Mouse (Mus musculus) duodenum, adult 2 months (tissue): Measurements from ENCODE around the gene Gm21680. TPM values are rescaled to one million over a fixed set of nuclear protein-coding genes. Genes with fewer than 3 reads are reported as not detected.

Experiments used
- polyA plus RNA-seq: library from polyadenylated mRNA; depleted of rRNA; stranded (reverse); fragments of >200 nt; gene quantifications from 2 replicates; pipeline ENCODE4 v1.2.3, GENCODE M21; 2012; ENCODE audit warnings: low replicate concordance; rRNA removed

Gm21680 gene
- not detected in 2 replicates for polyA plus RNA-seq

DNA sequence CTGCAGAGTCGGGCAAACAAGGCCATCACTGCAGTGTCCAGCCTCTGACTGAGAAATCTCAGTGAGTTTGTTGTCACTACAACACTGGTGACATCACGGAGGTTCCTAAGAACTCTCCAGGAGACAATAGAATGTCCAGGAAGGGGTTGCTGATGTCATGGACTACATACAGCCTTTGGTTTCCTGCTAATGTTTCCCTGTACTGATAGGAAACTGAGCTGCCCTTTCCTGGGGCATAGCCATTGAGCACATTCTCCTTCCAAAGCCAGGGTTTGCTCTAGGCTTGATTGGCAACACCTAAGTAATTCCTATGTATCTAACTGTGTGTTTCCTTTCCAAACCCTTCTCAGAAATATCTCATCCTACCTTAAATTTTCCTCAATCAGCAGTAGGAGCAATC lies at the start of gene Gm21680:
TSS of gene Gm21680 (minus strand) at position 101 of the 400 bp plus-strand sequence.

DNA sequence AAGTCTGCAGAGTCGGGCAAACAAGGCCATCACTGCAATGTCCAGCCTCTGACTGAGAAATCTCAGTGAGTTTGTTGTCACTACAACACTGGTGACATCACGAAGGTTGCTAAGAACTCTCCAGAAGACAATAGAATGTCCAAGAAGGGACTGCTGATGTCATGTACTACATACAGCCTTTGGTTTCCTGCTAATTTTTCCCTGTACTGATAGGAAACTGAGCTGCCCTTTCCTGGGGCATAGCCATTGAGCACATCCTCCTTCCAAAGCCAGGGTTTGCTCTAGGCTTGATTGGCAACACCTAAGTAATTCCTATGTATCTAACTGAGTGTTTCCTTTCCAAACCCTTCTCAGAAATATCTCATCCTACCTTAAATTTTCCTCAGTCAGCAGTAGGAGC lies 32.2 kb upstream of the Gm21680 start, which contains the start of gene Gm1979:
TSS of gene Gm1979 (minus strand) at position 101 of the 400 bp plus-strand sequence.

GRCm38 (mm10) chr5:25988550-25988949 lies 16.1 kb upstream of the Gm21680 start, which contains the start of gene Gm21698:
TSS of gene Gm21698 (minus strand) at chr5:25988650.

DNA sequence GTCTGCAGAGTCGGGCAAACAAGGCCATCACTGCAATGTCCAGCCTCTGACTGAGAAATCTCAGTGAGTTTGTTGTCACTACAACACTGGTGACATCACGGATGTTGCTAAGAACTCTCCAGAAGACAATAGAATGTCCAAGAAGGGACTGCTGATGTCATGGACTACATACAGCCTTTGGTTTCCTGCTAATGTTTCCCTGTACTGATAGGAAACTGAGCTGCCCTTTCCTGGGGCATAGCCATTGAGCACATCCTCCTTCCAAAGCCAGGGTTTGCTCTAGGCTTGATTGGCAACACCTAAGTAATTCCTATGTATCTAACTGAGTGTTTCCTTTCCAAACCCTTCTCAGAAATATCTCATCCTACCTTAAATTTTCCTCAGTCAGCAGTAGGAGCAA lies 18.1 kb downstream of the Gm21680 start, which contains the start of gene Gm21671:
TSS of gene Gm21671 (minus strand) at position 101 of the 400 bp plus-strand sequence.

DNA sequence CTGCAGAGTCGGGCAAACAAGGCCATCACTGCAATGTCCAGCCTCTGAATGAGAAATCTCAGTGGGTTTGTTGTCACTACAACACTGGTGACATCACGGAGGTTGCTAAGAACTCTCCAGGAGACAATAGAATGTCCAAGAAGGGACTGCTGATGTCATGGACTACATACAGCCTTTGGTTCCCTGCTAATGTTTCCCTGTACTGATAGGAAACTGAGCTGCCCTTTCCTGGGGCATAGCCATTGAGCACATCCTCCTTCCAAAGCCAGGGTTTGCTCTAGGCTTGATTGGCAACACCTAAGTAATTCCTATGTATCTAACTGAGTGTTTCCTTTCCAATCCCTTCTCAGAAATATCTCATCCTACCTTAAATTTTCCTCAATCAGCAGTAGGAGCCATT lies 30.2 kb downstream of the Gm21680 start, which contains the start of gene Gm21663:
TSS of gene Gm21663 (minus strand) at position 101 of the 400 bp plus-strand sequence.

Other genes with a start within 250 kb of the Gm21680 start
- 0.06 and 0.07 TPM in 2 replicates for gene Actr3b, start 212.7 kb downstream of the Gm21680 start, polyA plus RNA-seq
- not detected in 2 replicates for gene Gm21663, start 30.3 kb downstream of the Gm21680 start, polyA plus RNA-seq
- gene Gm21671, start 18.2 kb downstream of the Gm21680 start, polyA plus RNA-seq = not detected in 2 replicates
- not detected in 2 replicates for gene Gm21698, start 16.0 kb upstream of the Gm21680 start, polyA plus RNA-seq
- gene Gm1979, start 32.1 kb upstream of the Gm21680 start, polyA plus RNA-seq = not detected in 2 replicates
- not detected in 2 replicates for gene Gm5862, start 50.3 kb upstream of the Gm21680 start, polyA plus RNA-seq
- gene Speer4a, start 66.9 kb upstream of the Gm21680 start, polyA plus RNA-seq = not detected in 2 replicates
- gene Gm7347, start 85.9 kb upstream of the Gm21680 start, polyA plus RNA-seq = not detected in 2 replicates
- gene Gm10471, start 116.6 kb upstream of the Gm21680 start, polyA plus RNA-seq = not detected in 2 replicates
- not detected in 2 replicates for gene 5031410I06Rik, start 132.7 kb upstream of the Gm21680 start, polyA plus RNA-seq
- gene Gm10220, start 148.8 kb upstream of the Gm21680 start, polyA plus RNA-seq = not detected in 2 replicates